Mouse (Mus musculus): ENCODE results near the gene C1rb. TPM values are rescaled to one million over a fixed set of nuclear protein-coding genes. Genes with fewer than 3 reads are reported as not detected.

Gene C1rb
- not detected in 4 replicates for total RNA-seq (2023; ENCODE audit: inconsistent age)

DNA sequence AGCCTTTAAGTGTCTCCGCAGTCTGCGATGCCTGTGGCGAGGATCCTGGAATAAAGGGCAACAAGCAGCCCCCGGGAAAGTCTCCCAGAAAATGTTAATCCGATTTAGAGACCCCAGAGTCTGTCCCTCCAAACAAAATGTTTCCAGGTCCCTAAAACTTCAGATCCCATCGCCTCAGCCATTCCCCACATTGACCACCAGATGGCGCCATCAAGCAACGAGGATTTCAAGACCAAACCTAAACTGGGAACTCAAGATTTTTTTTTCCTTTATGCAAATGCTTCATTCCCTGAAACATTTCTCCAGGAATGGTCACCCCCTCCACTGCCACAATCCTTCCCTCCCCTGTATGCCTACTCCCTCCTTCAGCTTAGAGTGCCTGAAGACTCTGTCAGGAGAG is at the start of gene C1rb:
Gene C1rb (plus strand): TSS at position 269 of the 400 bp plus-strand sequence.

DNA sequence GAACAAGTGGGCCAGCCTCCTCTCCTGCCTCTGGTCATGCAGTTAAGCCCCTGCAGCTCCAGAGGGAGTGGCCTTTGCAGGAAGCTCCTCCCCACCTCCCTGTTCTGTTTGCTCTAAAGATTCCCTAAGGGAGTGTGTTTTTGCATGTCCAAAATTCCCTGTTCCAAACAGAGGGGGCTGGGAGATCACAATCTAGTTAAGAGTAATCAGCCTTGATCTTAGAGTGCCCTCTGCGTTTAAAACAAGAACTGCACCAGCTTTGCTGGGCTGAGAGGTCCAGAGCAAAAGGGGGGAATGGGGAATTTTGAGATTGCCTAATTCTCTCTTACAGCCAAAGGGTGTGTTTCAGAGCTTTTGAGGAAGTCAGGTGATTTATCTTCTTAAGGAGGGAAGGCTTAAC is 27.8 kb upstream of the C1rb start, which contains the start of gene C1s1:
Gene C1s1 (minus strand): TSS at position 76 of the 400 bp plus-strand sequence.

Other genes with a start within 250 kb of the C1rb start
- 36.0 to 42.2 TPM (median 39.2 TPM) in 4 replicates for gene Pex5, start 155.2 kb upstream of the C1rb start, total RNA-seq (2023; ENCODE audit: inconsistent age)
- 1.3 to 2.7 TPM (median 1.5 TPM) in 4 replicates for gene Clstn3, start 105.5 kb upstream of the C1rb start, total RNA-seq (2023; ENCODE audit: inconsistent age)
- gene C1rl, start 77.2 kb upstream of the C1rb start, total RNA-seq (2023; ENCODE audit: inconsistent age): not detected in 4 replicates
- 0.42 to 0.48 TPM (median 0.48 TPM) in 3 of 4 replicates, not detected in the other for gene C1ra, start 57.9 kb upstream of the C1rb start, total RNA-seq (2023; ENCODE audit: inconsistent age)
- 0.27 to 0.77 TPM (median 0.45 TPM) in 3 of 4 replicates, not detected in the other for gene C1s1, start 27.9 kb upstream of the C1rb start, total RNA-seq (2023; ENCODE audit: inconsistent age)
- not detected in 4 replicates for gene C1s2, start 65.8 kb downstream of the C1rb start, total RNA-seq (2023; ENCODE audit: inconsistent age)
- gene Lpcat3, start 92.7 kb downstream of the C1rb start, total RNA-seq (2023; ENCODE audit: inconsistent age): 44.7 to 51.8 TPM (median 50.1 TPM) in 4 replicates
- gene Emg1, start 141.9 kb downstream of the C1rb start, total RNA-seq (2023; ENCODE audit: inconsistent age): 116 to 132 TPM (median 125 TPM) in 4 replicates
- gene Phb2, start 142.0 kb downstream of the C1rb start, total RNA-seq (2023; ENCODE audit: inconsistent age): 223 to 242 TPM (median 231 TPM) in 4 replicates
- gene Ptpn6, start 168.4 kb downstream of the C1rb start, total RNA-seq (2023; ENCODE audit: inconsistent age): 597 to 656 TPM (median 630 TPM) in 4 replicates
- gene Grcc10, start 171.1 kb downstream of the C1rb start, total RNA-seq (2023; ENCODE audit: inconsistent age): 253 to 263 TPM (median 258 TPM) in 4 replicates
- 0.16 to 2.3 TPM in 2 of 4 replicates, not detected in the others for gene Gm45234, start 185.7 kb downstream of the C1rb start, total RNA-seq (2023; ENCODE audit: inconsistent age)
- gene Atn1, start 186.2 kb downstream of the C1rb start, total RNA-seq (2023; ENCODE audit: inconsistent age): 21.1 to 30.7 TPM (median 28.7 TPM) in 4 replicates
- gene Eno2, start 199.4 kb downstream of the C1rb start, total RNA-seq (2023; ENCODE audit: inconsistent age): 3.9 to 7.0 TPM (median 6.0 TPM) in 4 replicates
- gene Lrrc23, start 209.4 kb downstream of the C1rb start, total RNA-seq (2023; ENCODE audit: inconsistent age): 3.5 to 4.3 TPM (median 3.9 TPM) in 4 replicates
- gene Spsb2, start 238.4 kb downstream of the C1rb start, total RNA-seq (2023; ENCODE audit: inconsistent age): 4.3 to 8.0 TPM (median 5.3 TPM) in 4 replicates
- gene Tpi1, start 244.0 kb downstream of the C1rb start, total RNA-seq (2023; ENCODE audit: inconsistent age): 53.5 to 62.9 TPM (median 57.4 TPM) in 4 replicates

Data from B cell, adult (primary cell).